Mouse (Mus musculus) MEL (cell line): ENCODE results near the gene Cpsf4l.

Experiments used
- CHD1 ChIP-seq: IDR thresholded peaks from 2 replicates; pipeline ENCODE4 v1.6.1; 2012; ENCODE audit warnings: low read depth, mild to moderate bottlenecking, inconsistent platforms, low read length, improper control_type of control experiment
- CTCF ChIP-seq, 3 experiments: IDR thresholded peaks in 2 of 3; conservative IDR thresholded peaks in 1 of 3; 2 replicates each; pipeline ENCODE4 v1.5.1; 2011 to 2012; ENCODE audit warnings: low read length in 3 of 3, low read depth in 2 of 3, mild to moderate bottlenecking in 2 of 3, improper control_type of control experiment in 1 of 3, inconsistent platforms in 1 of 3, mixed read lengths in 1 of 3, moderate library complexity in 1 of 3; ENCODE audit not compliant: control insufficient read depth in 1 of 3, insufficient read depth in 1 of 3, poor library complexity in 1 of 3, severe bottlenecking in 1 of 3
- E2F4 ChIP-seq: IDR thresholded peaks from 2 replicates; pipeline ENCODE4 v1.6.1; 2011; ENCODE audit warnings: low read depth, low read length, improper control_type of control experiment, borderline replicate concordance
- EP300 ChIP-seq, 2 experiments: IDR thresholded peaks; 2 replicates each; pipeline ENCODE4 v1.6.1; 2011; ENCODE audit warnings: improper control_type of control experiment in 2 of 2, low read length in 2 of 2, low read depth in 1 of 2, mild to moderate bottlenecking in 1 of 2
- HCFC1 ChIP-seq: IDR thresholded peaks from 2 replicates; pipeline ENCODE4 v1.6.1; 2012; ENCODE audit warnings: low read depth, mild to moderate bottlenecking, inconsistent platforms, low read length, improper control_type of control experiment, moderate library complexity
- JUND ChIP-seq: IDR thresholded peaks from 2 replicates; pipeline ENCODE4 v1.6.1; 2011; ENCODE audit warnings: low read depth, mild to moderate bottlenecking, improper control_type of control experiment, low read length
- MAX ChIP-seq: IDR thresholded peaks from 2 replicates; pipeline ENCODE4 v1.6.1; 2011; ENCODE audit warnings: low read length, improper control_type of control experiment
- POLR2A ChIP-seq, 2 experiments: IDR thresholded peaks; 2 replicates each; pipeline ENCODE4 v1.6.1; 2011 to 2012; ENCODE audit warnings: low read length in 2 of 2, mild to moderate bottlenecking in 2 of 2, control low read depth in 1 of 2, improper control_type of control experiment in 1 of 2, low read depth in 1 of 2, moderate library complexity in 1 of 2; ENCODE audit not compliant: control insufficient read depth in 1 of 2, insufficient read depth in 1 of 2, poor library complexity in 1 of 2
- RAD21 ChIP-seq: IDR thresholded peaks from 2 replicates; pipeline ENCODE4 v1.6.1; 2011; ENCODE audit warnings: mild to moderate bottlenecking, low read depth, low read length, improper control_type of control experiment
- RCOR1 ChIP-seq: IDR thresholded peaks from 2 replicates; pipeline ENCODE4 v1.6.1; 2012; ENCODE audit warnings: low read depth, mild to moderate bottlenecking, inconsistent platforms, low read length, improper control_type of control experiment
- USF1 ChIP-seq: IDR thresholded peaks from 2 replicates; pipeline ENCODE4 v1.6.1; 2014; ENCODE audit warnings: low read depth, mild to moderate bottlenecking, inconsistent platforms, low read length, improper control_type of control experiment, moderate library complexity

DNA sequence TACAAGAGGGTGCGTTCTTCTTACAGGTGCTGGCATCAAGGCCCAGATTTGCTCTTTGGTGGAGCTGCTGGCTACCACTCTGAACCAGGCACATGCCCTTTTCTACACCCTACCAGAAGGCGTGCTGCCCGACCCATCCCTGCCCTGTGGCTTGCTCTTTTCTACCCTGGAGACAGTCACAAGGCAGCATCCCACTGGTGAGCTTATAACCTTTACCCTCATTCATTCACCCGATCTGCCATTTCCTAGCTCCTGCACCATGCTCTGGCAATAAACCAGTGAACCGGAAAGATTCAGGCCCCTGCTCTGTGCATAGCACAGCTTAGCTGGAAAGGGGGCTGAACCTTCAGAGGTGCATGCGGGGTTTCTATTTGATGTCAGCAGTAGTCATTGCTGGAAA lies 57.3 kb downstream of the Cpsf4l start:
- TF ChIP-seq E2F4 (no peak), POLR2A (IDR thresholded peaks at IDR 0.05; ENCODE audit: control insufficient read depth in 1 of 2, insufficient read depth in 1 of 2, low read depth in 1 of 2, low read length in 2 of 2, poor library complexity in 1 of 2) (no peak), RAD21 (no peak), HCFC1 (no peak), CHD1 (no peak), RCOR1 (no peak), JUND (no peak), EP300 (IDR thresholded peaks at IDR 0.05; ENCODE audit: low read depth in 1 of 2, low read length in 2 of 2) (no peak), USF1 (no peak), CTCF (IDR thresholded peaks at IDR 0.05 in 2 of 3, conservative IDR thresholded peaks at IDR 0.05 in 1 of 3; ENCODE audit: control insufficient read depth in 1 of 3, insufficient read depth in 1 of 3, low read depth in 2 of 3, low read length in 3 of 3, poor library complexity in 1 of 3, severe bottlenecking in 1 of 3) (no peak), MAX (no peak)
